Mouse (Mus musculus) Patski (cell line): ENCODE data around the gene Olfr874. TPM values are rescaled to one million over a fixed set of nuclear protein-coding genes. Genes with fewer than 3 reads are reported as not detected.
A peak's percentile ranks its signal among the peaks of the same experiment; 100 is the strongest.

Experiments
- ATAC-seq: fragments of 100-300 bp; one replicate; pipeline ENCODE4 v1.8.0; 2021
- CTCF ChIA-PET: fragments of 350-600 bp; sonication (Branson Sonifier 250); formaldehyde crosslinking; loops from one replicate; lab custom pipeline; 2022; ENCODE audit warnings: inconsistent platforms; lab: Charles Lee
- POLR2A ChIA-PET: fragments of 350-600 bp; sonication (Branson Sonifier 250); formaldehyde crosslinking; loops from one replicate; lab custom pipeline; 2022; ENCODE audit warnings: antibody characterized with exemption, inconsistent platforms; lab: Charles Lee
- DNase-seq: peaks from one replicate; pipeline ENCODE4 v3.0.0-alpha.2; 2011; ENCODE audit warnings: low read depth, low spot score
- H3K27me3 ChIP-seq: fragments of 371-371 bp; one replicate; pipeline ENCODE4 v1.5.1; 2021
- CTCF ChIP-seq: fragments of 100-300 bp; IDR thresholded peaks from one replicate; pipeline ENCODE4 v1.5.1; 2021
- in situ Hi-C: fragments of 300-500 bp; cut with MboI; formaldehyde crosslinking; loops from 3 replicates; pipeline ENCODE4 v1.11.1; 2018; ENCODE audit warnings: low pct_unique_long_range_greater_than_20kb, mixed read lengths
- polyA plus RNA-seq: library from polyadenylated mRNA; unstranded; gene quantifications from one replicate; pipeline ENCODE4 v1.2.3, GENCODE M21; 2021

Gene Olfr874
- polyA plus RNA-seq, 1 experiment from 2014 or later: not detected

GRCm38 (mm10) chr9:37786411-37786810 is 41.5 kb downstream of the Olfr874 start:
- DNase-seq (peak; percentile 10), ATAC-seq (peak; percentile 31)
- no peaks in the 10 kb centered on the region for H3K27me3 ChIP-seq
- POLR2A ChIA-PET: no interaction called here
- no peak for TF ChIP-seq CTCF
- CTCF ChIA-PET: no interaction called here
- in situ Hi-C loops: no loop called here

Other genes with a start within 250 kb of the Olfr874 start
- 83.1 TPM for gene Esam, start 217.0 kb upstream of the Olfr874 start, polyA plus RNA-seq
- gene Vsig2, start 205.9 kb upstream of the Olfr874 start, polyA plus RNA-seq: 1.8 TPM
- 0.21 TPM for gene Nrgn, start 192.2 kb upstream of the Olfr874 start, polyA plus RNA-seq
- gene Siae, start 189.4 kb upstream of the Olfr874 start, polyA plus RNA-seq: 26.7 TPM
- gene Spa17, start 131.4 kb upstream of the Olfr874 start, polyA plus RNA-seq: 11.6 TPM
- gene Tbrg1, start 87.8 kb upstream of the Olfr874 start, polyA plus RNA-seq: 97.7 TPM
- not detected for gene Panx3, start 75.9 kb upstream of the Olfr874 start, polyA plus RNA-seq
- gene Olfr160, start 28.9 kb upstream of the Olfr874 start, polyA plus RNA-seq: not detected
- gene Olfr875, start 26.8 kb downstream of the Olfr874 start, polyA plus RNA-seq: not detected
- gene Olfr876, start 57.9 kb downstream of the Olfr874 start, polyA plus RNA-seq: not detected
- gene Olfr877, start 109.2 kb downstream of the Olfr874 start, polyA plus RNA-seq: not detected
- gene Olfr145, start 151.6 kb downstream of the Olfr874 start, polyA plus RNA-seq: not detected
- not detected for gene Olfr878, start 172.7 kb downstream of the Olfr874 start, polyA plus RNA-seq
- gene Olfr881, start 246.7 kb downstream of the Olfr874 start, polyA plus RNA-seq: not detected